Mouse (Mus musculus) ES-Bruce4 (cell line): Measurements from ENCODE around the gene Ush2a.

Source experiments
- CTCF ChIP-seq: IDR thresholded peaks from one replicate; pipeline ENCODE4 v1.8.1; 2011; ENCODE audit warnings: low read depth, low read length
- EP300 ChIP-seq: IDR thresholded peaks from 2 replicates; pipeline ENCODE4 v1.6.1; 2011; ENCODE audit warnings: low read depth, low read length; ENCODE audit not compliant: insufficient read depth

DNA sequence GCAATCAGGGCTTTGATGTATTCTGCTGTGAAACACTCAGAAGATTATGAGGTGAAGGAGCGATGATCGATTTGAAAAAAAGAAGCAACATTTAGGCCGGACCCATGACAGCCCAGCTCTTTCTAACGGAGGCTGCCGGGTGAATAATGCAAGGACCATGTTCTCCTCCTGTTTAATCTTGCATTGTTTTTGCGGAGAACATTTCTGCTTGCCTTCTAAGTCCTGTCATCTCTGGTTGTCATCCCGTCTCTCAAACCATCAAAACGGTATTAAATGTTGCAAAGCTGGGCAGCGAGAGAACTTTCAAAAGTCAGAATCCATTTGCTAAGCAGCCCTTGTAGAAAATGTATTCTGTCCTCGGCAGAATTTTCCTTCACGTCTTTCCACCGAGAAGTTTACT lies 394.3 kb downstream of the Ush2a start:
- TF ChIP-seq CTCF (no peak), EP300 (no peak)
